Mouse (Mus musculus) lung, postnatal 0 days (tissue): ENCODE results near the gene Bcl6. TPM values are rescaled to one million over a fixed set of nuclear protein-coding genes. Genes with fewer than 3 reads are reported as not detected.

Experiments used
- ATAC-seq: fragments of 200-750 bp; cut with Nextera tagmentation; 2 replicates; pipeline ENCODE4 v1.8.0; 2017; ENCODE audit warnings: moderate library complexity
- DNase-seq: peaks from one replicate; pipeline ENCODE4 v3.0.0-alpha.2; 2016; ENCODE audit warnings: low spot score
- H3K27ac ChIP-seq: fragments of 300-500 bp; sonication (generic); 2 replicates; pipeline ENCODE4 v1.5.1; 2014; ENCODE audit warnings: antibody characterized with exemption, mild to moderate bottlenecking, low read length, mixed read lengths
- H3K27me3 ChIP-seq: fragments of 300-500 bp; sonication (generic); replicated peaks from 2 replicates; pipeline ENCODE4 v1.6.1; 2014; ENCODE audit warnings: low read length, mixed read lengths; ENCODE audit not compliant: insufficient read depth
- H3K36me3 ChIP-seq: fragments of 300-500 bp; sonication (generic); 2 replicates; pipeline ENCODE4 v1.6.1; 2014; ENCODE audit warnings: low read length, mixed read lengths; ENCODE audit not compliant: insufficient read depth
- H3K4me1 ChIP-seq: fragments of 300-500 bp; sonication (generic); 2 replicates; pipeline ENCODE4 v1.6.1; 2014; ENCODE audit warnings: antibody characterized with exemption, low read depth, low read length, mixed read lengths; ENCODE audit not compliant: insufficient read depth
- H3K4me2 ChIP-seq: fragments of 300-500 bp; sonication (generic); replicated peaks from 2 replicates; pipeline ENCODE4 v1.6.1; 2014; ENCODE audit warnings: low read depth, mild to moderate bottlenecking, low read length, moderate library complexity, mixed read lengths
- H3K4me3 ChIP-seq: fragments of 300-500 bp; sonication (generic); 2 replicates; pipeline ENCODE4 v1.5.1; 2014; ENCODE audit warnings: low read depth, low read length
- H3K9ac ChIP-seq: fragments of 300-500 bp; sonication (generic); replicated peaks from 2 replicates; pipeline ENCODE4 v1.6.1; 2014; ENCODE audit warnings: low read depth, mild to moderate bottlenecking
- H3K9me3 ChIP-seq: fragments of 300-500 bp; sonication (generic); 2 replicates; pipeline ENCODE4 v1.6.1; 2016; ENCODE audit warnings: low read length, mixed read lengths
- CTCF ChIP-seq: IDR thresholded peaks from 2 replicates; pipeline ENCODE4 v1.5.1; 2016; ENCODE audit warnings: antibody characterized with exemption, mild to moderate bottlenecking
- EP300 ChIP-seq: IDR thresholded peaks from 2 replicates; pipeline ENCODE4 v1.6.1; 2016; ENCODE audit warnings: antibody characterized with exemption, mild to moderate bottlenecking, control low read depth
- WGBS: fragments of 180-500 bp; shearing (Covaris S2); extraction: QIAGEN DNeasy Blood & Tissue Kit; methylation state at CpG from one replicate; pipeline ENCODE4 v1.1.7; 2014; 5-methylcytosine and 5-hydroxymethylcytosine counted together
- polyA plus RNA-seq: library from polyadenylated mRNA; unstranded; fragments of >200 nt; fragmentation: Nextera tagmentation; extraction: Ambion mirVana; gene quantifications from 2 replicates; pipeline ENCODE4 v1.2.1, GENCODE M21; 2015

Gene Bcl6
- polyA plus RNA-seq, 1 experiment from 2014 or later = 2.3 TPM

DNA sequence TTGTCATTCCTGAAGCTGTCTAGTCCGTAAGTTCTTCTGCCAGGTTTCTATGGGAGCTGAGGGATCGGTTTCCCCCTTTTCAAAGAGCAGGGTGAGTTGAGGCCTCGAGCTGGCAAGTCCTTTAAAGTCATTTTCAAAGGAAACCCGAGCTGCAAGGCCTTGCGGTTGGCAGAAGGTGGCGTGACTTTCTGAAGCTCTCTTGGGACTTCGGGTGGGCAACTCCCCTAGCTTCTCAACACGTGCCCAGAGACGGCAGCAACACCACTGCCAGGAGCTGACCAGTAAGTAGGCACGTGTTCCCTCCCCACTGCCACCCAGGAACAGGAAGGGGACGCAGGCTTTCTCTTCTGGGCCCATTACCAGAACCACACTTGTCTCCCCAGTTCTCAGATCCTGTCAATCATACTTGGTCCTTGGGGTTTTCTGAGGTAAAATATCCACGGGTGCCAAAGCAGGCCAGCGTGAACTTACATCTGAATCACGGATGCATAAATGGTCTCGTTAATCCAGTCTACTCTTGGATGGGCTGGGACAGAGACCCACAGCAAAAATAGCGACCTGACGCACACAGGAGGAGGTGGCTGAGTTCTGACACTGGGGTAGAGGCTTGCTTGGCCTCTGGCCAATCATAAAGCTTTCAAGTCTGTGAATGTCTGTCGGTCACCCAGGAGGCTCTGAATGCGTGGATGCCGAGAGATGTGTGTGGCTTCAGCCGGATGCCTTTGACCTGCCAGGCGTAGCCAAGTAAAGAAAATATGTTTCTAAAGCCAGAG, 24.6 kb downstream of the Bcl6 start:
- peaks cover 4% of the 10 kb centered on the region; the same call in 1 of the 2 replicates for H3K36me3 ChIP-seq
- H3K9me3 ChIP-seq = no peaks in the 10 kb centered on the region
- no peak overlapping the region for H3K4me3 ChIP-seq
- no peak overlapping the region for H3K27ac ChIP-seq
- no peak for ATAC-seq
- no peaks in the 10 kb centered on the region for H3K4me1 ChIP-seq
- no peak for DNase-seq
- H3K27me3 ChIP-seq = no peaks in the 10 kb centered on the region
- WGBS = 71% methylated on average over 22 of the region's 22 CpGs
- no peak overlapping the region for H3K9ac ChIP-seq
- no peak overlapping the region for H3K4me2 ChIP-seq
- TF ChIP-seq CTCF (no peak), EP300 (no peak)

DNA sequence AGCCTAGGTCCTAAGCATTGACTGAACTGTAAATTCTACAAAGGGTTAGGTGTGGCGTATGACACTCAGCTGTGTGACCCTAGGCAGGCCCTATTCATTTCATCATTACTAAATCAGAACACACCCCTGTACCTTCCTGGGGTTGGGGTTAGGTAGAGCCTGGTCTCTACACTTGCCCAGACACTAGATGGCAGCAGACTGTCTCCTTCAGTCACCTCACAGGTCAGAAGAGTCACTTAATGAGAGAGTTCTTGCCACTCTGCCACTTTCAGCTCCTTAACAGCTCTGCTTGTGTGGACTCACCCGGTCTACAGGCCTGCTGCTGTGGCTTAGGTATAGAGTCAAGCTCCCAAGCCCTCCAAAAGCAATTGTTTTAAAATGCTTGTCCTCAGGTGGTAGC, 26.3 kb downstream of the Bcl6 start:
- Histone ChIP-seq H3K4me1 (no peaks in the 10 kb centered on the region), H3K36me3 (no peaks in the 10 kb centered on the region; the same call in 1 of the 2 replicates), H3K9ac (no peak overlapping the region), H3K4me2 (no peak overlapping the region), H3K27me3 (no peaks in the 10 kb centered on the region), H3K27ac (no peak overlapping the region), H3K9me3 (no peaks in the 10 kb centered on the region), H3K4me3 (no peak overlapping the region)
- peak; percentile 82 for ATAC-seq
- peak; percentile 70 for TF ChIP-seq CTCF
- TF ChIP-seq EP300 = no peak
- DNase-seq = peak; percentile 72
- WGBS = 66% methylated on average over 2 of the region's 2 CpGs

DNA sequence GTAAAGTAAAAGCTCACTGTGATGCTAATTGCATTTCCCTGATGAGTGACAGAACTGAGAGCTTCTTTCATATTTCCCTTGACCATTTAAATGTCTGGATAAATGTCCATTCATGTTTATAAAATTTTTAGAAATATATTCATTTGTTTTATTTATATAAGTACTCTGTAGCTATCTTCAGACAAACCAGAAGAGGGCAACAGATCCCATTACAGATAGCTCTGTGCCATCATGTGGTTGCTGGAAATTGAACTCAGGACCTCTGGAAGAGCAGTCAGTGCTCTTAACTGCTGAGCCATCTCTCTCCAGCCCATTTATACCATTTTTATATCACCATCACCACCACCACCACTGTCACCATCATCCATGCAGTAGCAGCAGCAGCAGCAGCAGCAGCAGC, 29.7 kb downstream of the Bcl6 start:
- no peaks in the 10 kb centered on the region for H3K36me3 ChIP-seq
- H3K4me2 ChIP-seq = no peak overlapping the region
- ATAC-seq (no peak), DNase-seq (no peak)
- H3K4me1 ChIP-seq = no peaks in the 10 kb centered on the region
- TF ChIP-seq EP300 (no peak), CTCF (no peak)
- H3K9ac ChIP-seq = no peak overlapping the region
- H3K4me3 ChIP-seq = no peak overlapping the region
- no peaks in the 10 kb centered on the region for H3K9me3 ChIP-seq
- no peak overlapping the region for H3K27ac ChIP-seq
- no peaks in the 10 kb centered on the region for H3K27me3 ChIP-seq

DNA sequence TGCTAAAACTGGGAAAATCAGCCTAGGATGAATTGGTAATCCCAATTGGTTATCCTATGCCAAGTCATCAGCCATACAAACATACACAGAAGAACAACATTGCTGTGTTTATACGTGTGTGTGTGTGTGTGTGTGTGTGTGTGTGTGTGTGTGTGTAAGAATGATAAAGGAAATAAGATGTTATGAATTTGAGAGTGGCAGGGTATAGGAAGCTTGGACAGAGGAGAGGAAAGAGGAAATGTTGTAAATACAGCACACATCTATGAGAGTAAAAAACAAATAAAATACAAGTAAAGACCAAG, 34.7 kb downstream of the Bcl6 start:
- Histone ChIP-seq H3K27me3 (no peaks in the 10 kb centered on the region), H3K4me1 (no peaks in the 10 kb centered on the region), H3K9me3 (no peaks in the 10 kb centered on the region), H3K4me3 (no peak overlapping the region), H3K27ac (no peak overlapping the region), H3K4me2 (no peak overlapping the region), H3K36me3 (no peaks in the 10 kb centered on the region), H3K9ac (no peak overlapping the region)
- DNase-seq = no peak
- ATAC-seq = no peak
- WGBS = 4% methylated on average over 1 of the region's 1 CpGs
- no peak for TF ChIP-seq CTCF
- no peak for TF ChIP-seq EP300

DNA sequence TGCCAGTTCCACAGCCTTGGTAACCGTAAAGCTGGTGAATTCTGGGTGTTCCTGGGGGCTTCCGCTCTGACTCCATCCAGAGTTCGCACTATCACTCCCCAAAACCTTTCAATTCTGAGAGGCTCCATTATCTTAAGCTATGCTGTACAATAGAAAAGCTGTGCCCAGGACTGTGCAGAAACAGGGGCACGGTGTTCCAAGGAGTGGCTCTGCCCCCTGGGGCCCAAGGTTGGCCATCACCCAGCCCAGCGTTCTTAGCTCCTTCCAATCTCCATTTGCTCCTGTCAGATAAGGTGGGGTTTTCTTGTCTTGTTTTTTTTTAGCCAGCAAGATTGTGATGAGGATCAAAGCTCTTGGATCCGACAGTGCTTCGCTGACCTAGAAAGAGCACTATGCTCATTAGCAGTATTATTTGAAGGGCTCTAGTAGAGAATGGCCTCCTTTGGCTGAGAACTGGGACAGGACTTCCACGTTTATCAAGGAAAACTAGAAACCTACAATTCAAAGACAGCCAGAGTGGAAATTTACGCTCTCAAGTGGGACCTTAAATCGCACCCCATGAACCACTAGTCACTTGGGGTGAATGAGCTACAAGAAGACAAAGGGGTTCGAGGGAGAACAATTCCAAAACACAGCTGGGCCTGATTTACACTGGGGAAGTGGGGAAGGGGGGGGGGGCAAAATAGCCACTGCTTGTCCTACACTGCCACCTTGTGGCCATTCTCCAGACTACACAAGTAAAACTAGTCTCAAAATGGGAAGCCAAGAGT, 35.3 kb downstream of the Bcl6 start:
- ATAC-seq (no peak), DNase-seq (peak; percentile 62)
- 48% methylated on average over 11 of the region's 11 CpGs for WGBS

DNA sequence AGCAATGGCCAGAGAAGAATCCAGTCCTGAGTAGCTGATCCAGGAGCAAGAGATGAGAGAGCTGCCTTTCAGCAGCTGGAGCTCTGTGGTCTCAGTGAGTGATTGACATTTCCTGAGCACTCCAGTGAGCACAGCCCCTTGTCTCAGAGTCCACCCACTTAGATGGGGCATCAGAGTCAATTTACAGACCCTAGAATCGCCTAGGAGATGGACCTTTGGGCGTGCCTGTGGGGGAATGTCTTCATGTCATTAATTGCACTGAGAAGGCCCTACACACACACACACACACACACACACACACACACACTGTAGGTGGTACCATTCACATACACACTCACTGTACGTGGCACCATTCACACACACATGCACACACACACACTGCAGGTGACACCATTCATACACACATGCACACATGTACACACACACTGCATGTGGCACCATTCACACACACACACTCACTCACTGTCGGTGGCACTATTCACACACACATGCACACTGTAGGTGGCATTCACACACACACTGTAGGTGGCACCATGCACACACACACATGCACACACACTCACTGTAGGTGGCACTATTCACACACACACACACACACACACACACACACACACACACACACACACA, 36.4 kb downstream of the Bcl6 start:
- H3K4me2 ChIP-seq = no peak overlapping the region

More for the DNA sequence above, 35.3 kb downstream of the Bcl6 start:
- no peaks in the 10 kb centered on the region for H3K27me3 ChIP-seq
- TF ChIP-seq EP300 = no peak
- peak; percentile 84 for TF ChIP-seq CTCF
- H3K9me3 ChIP-seq = no peaks in the 10 kb centered on the region
- H3K4me1 ChIP-seq = no peaks in the 10 kb centered on the region
- H3K27ac ChIP-seq = no peak overlapping the region
- no peak overlapping the region for H3K9ac ChIP-seq
- H3K4me3 ChIP-seq = no peak overlapping the region
- no peak overlapping the region for H3K4me2 ChIP-seq
- H3K36me3 ChIP-seq = no peaks in the 10 kb centered on the region

More for the DNA sequence above, 36.4 kb downstream of the Bcl6 start:
- TF ChIP-seq CTCF = 0 out of 2 replicates have a peak, but pooled peaks have one; percentile 3
- TF ChIP-seq EP300 = no peak
- Histone ChIP-seq H3K9ac (no peak overlapping the region), H3K27me3 (no peaks in the 10 kb centered on the region), H3K4me1 (no peaks in the 10 kb centered on the region), H3K9me3 (no peaks in the 10 kb centered on the region), H3K27ac (no peak overlapping the region), H3K36me3 (no peaks in the 10 kb centered on the region), H3K4me3 (no peak overlapping the region)
- no peak for DNase-seq
- ATAC-seq = no peak
- 75% methylated on average over 4 of the region's 4 CpGs for WGBS
